Mouse (Mus musculus) liver, embryonic 12.5 days (tissue): ENCODE measurements at regions not wholly inside any gene's neighbourhood (a gene's known extent, or its start where the extent isn't known, plus 50 kb on each side); places are given as distances from the start of the nearest gene placed in this dataset.

ENCODE experiments used
- ATAC-seq: fragments of 200-750 bp; cut with Nextera tagmentation; 2 replicates; pipeline ENCODE4 v1.8.0; 2017; ENCODE audit warnings: moderate number of reproducible peaks, mild to moderate bottlenecking, moderate library complexity
- H3K27ac ChIP-seq: fragments of 300-500 bp; sonication (generic); 2 replicates; pipeline ENCODE4 v1.5.1; 2016; ENCODE audit warnings: mild to moderate bottlenecking
- H3K27me3 ChIP-seq: fragments of 300-500 bp; sonication (generic); replicated peaks from 2 replicates; pipeline ENCODE4 v1.6.1; 2016; ENCODE audit warnings: mild to moderate bottlenecking, moderate library complexity
- H3K36me3 ChIP-seq: fragments of 300-500 bp; sonication (generic); 2 replicates; pipeline ENCODE4 v1.6.1; 2016; ENCODE audit warnings: mild to moderate bottlenecking, moderate library complexity
- H3K4me1 ChIP-seq: fragments of 300-500 bp; sonication (generic); 2 replicates; pipeline ENCODE4 v1.6.1; 2016
- H3K4me2 ChIP-seq: fragments of 300-500 bp; sonication (generic); 2 replicates; pipeline ENCODE4 v1.6.1; 2016; ENCODE audit warnings: mild to moderate bottlenecking, moderate library complexity
- H3K4me3 ChIP-seq: fragments of 300-500 bp; sonication (generic); 2 replicates; pipeline ENCODE4 v1.5.1; 2016; ENCODE audit warnings: mild to moderate bottlenecking, moderate library complexity
- H3K9ac ChIP-seq: fragments of 300-500 bp; sonication (generic); 2 replicates; pipeline ENCODE4 v1.6.1; 2016; ENCODE audit warnings: mild to moderate bottlenecking, moderate library complexity
- H3K9me3 ChIP-seq: fragments of 300-500 bp; sonication (generic); replicated peaks from 2 replicates; pipeline ENCODE4 v1.6.1; 2016; ENCODE audit warnings: mild to moderate bottlenecking, moderate library complexity
- WGBS: fragments of 180-500 bp; shearing (Covaris S2); methylation state at CpG from one replicate; pipeline ENCODE4 v1.1.7; 2016; ENCODE audit not compliant: insufficient replicate concordance; 5-methylcytosine and 5-hydroxymethylcytosine counted together

- Histone ChIP-seq H3K9me3 (no peaks in the 10 kb centered on the region), H3K4me2 (no peak overlapping the region), H3K27ac (no peak overlapping the region), H3K9ac (no peak overlapping the region), H3K4me1 (no peaks in the 10 kb centered on the region), H3K4me3 (no peak overlapping the region), H3K27me3 (no peaks in the 10 kb centered on the region), H3K36me3 (no peaks in the 10 kb centered on the region)
- WGBS, result 64% methylated on average over 3 of the region's 3 CpGs
- no peak for ATAC-seq
Measured at GRCm38 (mm10) chr13:85484790-85485189, 195.9 kb upstream of the Rasa1 start.

- Histone ChIP-seq H3K27ac (no peak overlapping the region), H3K9me3 (no peaks in the 10 kb centered on the region), H3K4me2 (no peak overlapping the region), H3K4me1 (no peaks in the 10 kb centered on the region), H3K4me3 (no peak overlapping the region), H3K27me3 (no peaks in the 10 kb centered on the region), H3K36me3 (no peaks in the 10 kb centered on the region), H3K9ac (no peak overlapping the region)
- ATAC-seq, result no peak
Measured at GRCm38 (mm10) chr13:85483348-85483747, 194.4 kb upstream of the Rasa1 start.

- Histone ChIP-seq H3K27me3 (no peaks in the 10 kb centered on the region), H3K9me3 (no peaks in the 10 kb centered on the region), H3K36me3 (no peaks in the 10 kb centered on the region), H3K4me3 (no peak overlapping the region), H3K27ac (no peak overlapping the region), H3K4me2 (no peak overlapping the region), H3K9ac (no peak overlapping the region), H3K4me1 (no peaks in the 10 kb centered on the region)
- 59% methylated on average over 2 of the region's 2 CpGs for WGBS
- ATAC-seq, result no peak
Measured at GRCm38 (mm10) chr13:85479405-85479804, 190.5 kb upstream of the Rasa1 start.

- no peak overlapping the region for H3K4me2 ChIP-seq
- no peak for ATAC-seq
- H3K27me3 ChIP-seq, result no peaks in the 10 kb centered on the region
- no peaks in the 10 kb centered on the region for H3K36me3 ChIP-seq
- H3K9ac ChIP-seq, result no peak overlapping the region
- H3K9me3 ChIP-seq, result no peaks in the 10 kb centered on the region
- H3K4me1 ChIP-seq, result no peaks in the 10 kb centered on the region
- no peak overlapping the region for H3K4me3 ChIP-seq
- 52% methylated on average over 4 of the region's 4 CpGs for WGBS
- no peak overlapping the region for H3K27ac ChIP-seq
Measured at GRCm38 (mm10) chr13:85476274-85476846, 187.4 kb upstream of the Rasa1 start.

- H3K36me3 ChIP-seq, result no peaks in the 10 kb centered on the region
- ATAC-seq, result no peak
- no peaks in the 10 kb centered on the region for H3K9me3 ChIP-seq
- H3K4me2 ChIP-seq, result no peak overlapping the region
- no peak overlapping the region for H3K9ac ChIP-seq
- WGBS, result 83% methylated on average over 5 of the region's 5 CpGs
- no peaks in the 10 kb centered on the region for H3K4me1 ChIP-seq
- no peaks in the 10 kb centered on the region for H3K27me3 ChIP-seq
- no peak overlapping the region for H3K4me3 ChIP-seq
- H3K27ac ChIP-seq, result no peak overlapping the region
Measured at GRCm38 (mm10) chr13:85471340-85471739, 182.4 kb upstream of the Rasa1 start.

- Histone ChIP-seq H3K9ac (no peak overlapping the region), H3K4me2 (no peak overlapping the region), H3K27ac (no peak overlapping the region), H3K4me1 (no peaks in the 10 kb centered on the region), H3K36me3 (no peaks in the 10 kb centered on the region), H3K4me3 (no peak overlapping the region), H3K27me3 (no peaks in the 10 kb centered on the region), H3K9me3 (no peaks in the 10 kb centered on the region)
- ATAC-seq, result no peak
- WGBS, result 73% methylated on average over 3 of the region's 3 CpGs
Measured at GRCm38 (mm10) chr13:85459387-85459786, 170.5 kb upstream of the Rasa1 start.

- Histone ChIP-seq H3K36me3 (no peaks in the 10 kb centered on the region), H3K27ac (no peak overlapping the region), H3K4me3 (no peak overlapping the region), H3K4me2 (no peak overlapping the region), H3K9me3 (no peaks in the 10 kb centered on the region), H3K4me1 (no peaks in the 10 kb centered on the region), H3K27me3 (no peaks in the 10 kb centered on the region), H3K9ac (no peak overlapping the region)
- ATAC-seq, result no peak
Measured at GRCm38 (mm10) chr13:85458611-85459010, 169.7 kb upstream of the Rasa1 start.

GRCm38 (mm10) chr13:85439581-85439980 lies 150.7 kb upstream of the Rasa1 start:
- WGBS, result 62% methylated on average over 1 of the region's 1 CpGs
- Histone ChIP-seq H3K27ac (no peak overlapping the region), H3K9ac (no peak overlapping the region), H3K9me3 (no peaks in the 10 kb centered on the region), H3K4me3 (no peak overlapping the region), H3K36me3 (no peaks in the 10 kb centered on the region), H3K4me2 (no peak overlapping the region), H3K4me1 (no peaks in the 10 kb centered on the region), H3K27me3 (no peaks in the 10 kb centered on the region)
- no peak for ATAC-seq

- no peak overlapping the region for H3K4me2 ChIP-seq
- H3K4me1 ChIP-seq, result no peaks in the 10 kb centered on the region
- H3K4me3 ChIP-seq, result no peak overlapping the region
- no peaks in the 10 kb centered on the region for H3K9me3 ChIP-seq
- no peak for ATAC-seq
- no peak overlapping the region for H3K27ac ChIP-seq
- H3K9ac ChIP-seq, result no peak overlapping the region
- no peaks in the 10 kb centered on the region for H3K27me3 ChIP-seq
- H3K36me3 ChIP-seq, result no peaks in the 10 kb centered on the region
Measured at GRCm38 (mm10) chr13:85437875-85438274, 148.9 kb upstream of the Rasa1 start.

- Histone ChIP-seq H3K27ac (no peak overlapping the region), H3K9me3 (no peaks in the 10 kb centered on the region), H3K4me1 (no peaks in the 10 kb centered on the region), H3K36me3 (no peaks in the 10 kb centered on the region), H3K9ac (no peak overlapping the region), H3K4me3 (no peak overlapping the region), H3K4me2 (no peak overlapping the region), H3K27me3 (no peaks in the 10 kb centered on the region)
- no peak for ATAC-seq
- WGBS, result 74% methylated on average over 4 of the region's 4 CpGs
Measured at GRCm38 (mm10) chr13:85437009-85437408, 148.1 kb upstream of the Rasa1 start.

- Histone ChIP-seq H3K9me3 (no peaks in the 10 kb centered on the region), H3K4me3 (no peak overlapping the region)
- 64% methylated on average over 1 of the region's 1 CpGs for WGBS
Measured at GRCm38 (mm10) chr13:85436254-85436653, 147.3 kb upstream of the Rasa1 start.

GRCm38 (mm10) chr13:85430821-85431220 lies 141.9 kb upstream of the Rasa1 start:
- WGBS, result 59% methylated on average over 2 of the region's 2 CpGs
- Histone ChIP-seq H3K4me1 (no peaks in the 10 kb centered on the region), H3K27ac (no peak overlapping the region), H3K4me3 (no peak overlapping the region), H3K9ac (no peak overlapping the region), H3K36me3 (no peaks in the 10 kb centered on the region), H3K9me3 (no peaks in the 10 kb centered on the region), H3K4me2 (no peak overlapping the region), H3K27me3 (no peaks in the 10 kb centered on the region)
- no peak for ATAC-seq

More at GRCm38 (mm10) chr13:85436254-85436653, 147.3 kb upstream of the Rasa1 start:
- no peak overlapping the region for H3K27ac ChIP-seq
- H3K27me3 ChIP-seq, result no peaks in the 10 kb centered on the region
- no peak overlapping the region for H3K9ac ChIP-seq
- H3K4me2 ChIP-seq, result no peak overlapping the region
- no peak for ATAC-seq
- H3K36me3 ChIP-seq, result no peaks in the 10 kb centered on the region
- no peaks in the 10 kb centered on the region for H3K4me1 ChIP-seq

- Histone ChIP-seq H3K27me3 (no peaks in the 10 kb centered on the region), H3K9ac (no peak overlapping the region), H3K27ac (no peak overlapping the region), H3K4me3 (no peak overlapping the region), H3K36me3 (no peaks in the 10 kb centered on the region), H3K9me3 (no peaks in the 10 kb centered on the region), H3K4me2 (no peak overlapping the region), H3K4me1 (no peaks in the 10 kb centered on the region)
- 50% methylated on average over 3 of the region's 3 CpGs for WGBS
- ATAC-seq, result no peak
Measured at GRCm38 (mm10) chr13:85430040-85430439, 141.1 kb upstream of the Rasa1 start.
